Mouse (Mus musculus) monocyte, adult 59 days (primary cell): Measurements from ENCODE around the gene Spg7. TPM values are rescaled to one million over a fixed set of nuclear protein-coding genes. Genes with fewer than 3 reads are reported as not detected.

ENCODE experiments used
- total RNA-seq, 2 experiments: library from RNA; stranded (reverse); gene quantifications; one replicate each; pipeline ENCODE4 v1.2.4; 2023

Gene Spg7
- total RNA-seq: 10 to 100 TPM; 36.4 to 49.9 TPM

GRCm38 (mm10) chr8:123062721-123063120, at the start of gene Spg7:
Gene Spg7, plus strand, starts transcription at chr8:123062942.

DNA sequence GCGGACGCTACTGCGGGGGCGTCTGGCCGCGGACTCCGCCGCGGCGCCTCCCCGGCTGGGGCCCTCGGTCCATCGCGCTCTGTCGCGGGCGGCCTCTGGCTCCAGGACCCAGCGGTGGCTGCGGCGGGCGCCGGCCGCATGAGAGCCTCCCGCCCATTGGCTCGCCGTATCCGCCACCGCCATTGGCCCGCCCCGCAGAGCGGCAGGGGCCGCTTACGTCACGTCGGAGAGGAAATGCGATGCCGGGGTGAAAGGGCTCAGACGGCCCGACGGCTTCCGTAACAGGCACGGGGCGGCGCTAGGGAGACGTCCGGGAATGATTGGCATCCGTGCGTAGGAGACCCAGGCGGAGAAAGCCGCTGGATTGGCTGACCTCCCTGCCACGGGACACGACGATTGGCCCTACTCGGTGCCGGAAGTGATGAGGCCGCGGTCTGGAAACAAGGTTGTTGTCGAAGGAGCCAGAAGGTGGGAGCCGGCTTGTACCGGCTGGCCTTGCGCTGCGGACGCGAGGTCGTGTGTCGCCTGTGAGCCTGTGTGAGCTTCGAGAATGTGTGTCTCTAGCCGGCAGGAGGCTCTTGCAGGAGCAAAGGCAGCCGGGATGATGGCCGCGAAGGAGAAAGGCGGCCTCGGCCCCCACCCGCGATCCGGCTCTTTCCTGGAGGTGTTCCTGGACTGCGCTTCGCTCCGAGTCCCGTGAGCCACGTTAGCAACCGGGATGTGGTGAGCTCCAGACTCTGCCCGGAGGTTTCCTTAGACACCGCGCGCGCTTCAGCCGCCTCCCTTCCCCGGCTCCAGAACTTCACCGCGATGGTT, 20.4 kb upstream of the Spg7 start, which contains the start of gene Ankrd11:
Gene Ankrd11 (minus strand): TSS at position 120 of the 816 bp plus-strand sequence.

DNA sequence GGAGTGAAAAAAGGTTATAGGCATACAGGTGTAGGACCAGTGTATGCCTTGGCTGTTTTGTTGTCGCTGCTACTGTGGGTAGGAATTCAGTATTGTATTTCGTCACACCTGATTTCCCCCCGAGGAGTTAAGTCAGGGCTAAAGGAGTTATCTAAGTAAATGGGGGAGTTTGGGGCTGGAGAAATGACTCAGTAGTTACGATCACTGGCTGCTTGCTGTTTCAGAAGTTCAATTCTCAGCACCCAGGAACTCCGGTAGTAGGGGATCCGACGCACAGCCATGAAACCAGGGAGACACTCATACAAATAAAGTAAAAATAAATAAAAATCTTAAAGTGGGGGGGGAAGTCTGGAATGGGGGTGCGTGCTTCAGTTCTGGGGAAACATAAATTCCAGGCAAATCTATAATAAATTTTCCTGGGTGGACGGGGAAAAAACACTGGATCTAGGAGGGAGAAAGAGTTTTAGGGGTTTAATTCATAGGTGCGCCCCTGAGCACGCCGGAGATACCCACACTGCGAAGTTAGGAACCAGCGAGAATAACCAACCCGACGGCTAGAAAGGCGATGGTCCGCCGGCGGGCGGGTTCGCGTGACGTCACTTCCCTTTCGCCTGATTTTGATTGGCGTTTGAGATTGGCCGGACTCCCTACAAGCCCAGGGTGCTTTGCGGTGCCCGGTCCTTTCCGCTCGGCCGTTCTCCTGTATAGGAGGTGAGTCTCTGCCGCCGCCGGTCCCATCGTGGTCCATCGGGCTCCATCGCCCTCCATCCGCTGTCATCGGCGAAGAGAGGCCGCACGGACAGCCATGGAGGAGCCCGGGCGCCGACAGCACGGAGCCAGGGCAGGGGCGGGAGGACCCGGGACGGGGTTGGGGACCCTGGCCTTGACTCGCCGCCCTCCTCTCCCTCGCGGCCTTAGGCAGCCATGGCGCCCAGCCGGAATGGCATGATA, 39.3 kb downstream of the Spg7 start, which contains the start of gene Rpl13:
Gene Rpl13 (plus strand): TSS at position 616 of the 951 bp plus-strand sequence.

GRCm38 (mm10) chr8:123117127-123117731, 54.5 kb downstream of the Spg7 start, which contains the start of gene Cpne7:
Gene Cpne7, plus strand, starts transcription at chr8:123117374.

Other genes with a start within 250 kb of the Spg7 start
- gene Cdh15, start 215.0 kb upstream of the Spg7 start, total RNA-seq: not detected
- 100 to 1,000 TPM; 187 to 205 TPM for gene Ankrd11, start 20.7 kb upstream of the Spg7 start, total RNA-seq
- 100 to 1,000 TPM; 788 to 834 TPM for gene Rpl13, start 39.4 kb downstream of the Spg7 start, total RNA-seq
- not detected for gene Cpne7, start 54.4 kb downstream of the Spg7 start, total RNA-seq
- gene Sult5a1, start 95.4 kb downstream of the Spg7 start, total RNA-seq: not detected
- not detected for gene Dpep1, start 123.3 kb downstream of the Spg7 start, total RNA-seq
- 10 to 100 TPM; 64.5 to 85.4 TPM for gene Chmp1a, start 149.8 kb downstream of the Spg7 start, total RNA-seq
- gene Spata33, start 149.9 kb downstream of the Spg7 start, total RNA-seq: not detected
- 10 to 100 TPM; 39.0 to 46.4 TPM for gene Cdk10, start 161.9 kb downstream of the Spg7 start, total RNA-seq
- gene Spata2l, start 173.3 kb downstream of the Spg7 start, total RNA-seq: 1 to 10 TPM; 4.3 to 5.1 TPM
- 10 to 100 TPM; 27.8 to 36.5 TPM for gene Zfp276, start 191.3 kb downstream of the Spg7 start, total RNA-seq
- gene Vps9d1, start 191.4 kb downstream of the Spg7 start, total RNA-seq: 10 to 100 TPM; 67.4 to 82.9 TPM